Mouse (Mus musculus): ENCODE results near the gene Pitpnm1. TPM values are rescaled to one million over a fixed set of nuclear protein-coding genes. Genes with fewer than 3 reads are reported as not detected.
"Not testable (repeated sequence)": the region's sequence is repeated elsewhere in the genome, so short reads cannot be mapped to it uniquely, and the experiment has no call there.

Gene Pitpnm1
- polyA plus RNA-seq, 1 experiment: 14.5 TPM

- no peak overlapping the region for H3K27ac ChIP-seq (ENCODE audit: insufficient read depth, low read length)
- no peak overlapping the region for H3K4me3 ChIP-seq (ENCODE audit: insufficient read depth, low read length)
- no peaks in the 10 kb centered on the region for H3K4me1 ChIP-seq (ENCODE audit: control insufficient read depth, insufficient read depth, low read length)
- TF ChIP-seq CTCF (IDR thresholded peaks at IDR 0.05; ENCODE audit: borderline replicate concordance, insufficient read depth, low read length): no peak
- TF ChIP-seq POLR2A (IDR thresholded peaks at IDR 0.05; ENCODE audit: low read depth, low read length): no peak
Measured at GRCm38 (mm10) chr19:4057389-4057788, 42.4 kb upstream of the Pitpnm1 start.

DNA sequence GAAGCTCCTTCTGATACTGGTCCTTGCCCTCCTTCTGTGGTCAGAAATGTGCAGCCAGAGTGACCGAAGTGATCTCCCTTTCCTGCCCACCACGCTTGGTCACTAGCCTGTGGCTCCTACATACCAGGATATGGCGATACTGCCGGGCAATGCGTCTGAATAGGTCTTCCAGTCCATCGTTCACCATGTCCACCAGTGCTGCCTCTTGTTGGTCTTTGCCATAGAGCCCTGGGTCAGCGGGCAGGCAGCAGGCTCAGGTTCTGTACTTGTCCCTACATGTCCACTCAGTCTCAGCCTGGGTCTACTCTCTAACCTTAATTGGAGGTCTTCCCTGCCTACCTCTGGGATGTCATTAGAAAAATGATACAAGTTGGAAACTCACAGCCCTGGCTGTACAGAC, 41.8 kb upstream of the Pitpnm1 start:
- H3K27ac ChIP-seq (ENCODE audit: insufficient read depth, low read length): no peak overlapping the region
- no peaks in the 10 kb centered on the region for H3K4me1 ChIP-seq (ENCODE audit: control insufficient read depth, insufficient read depth, low read length)
- TF ChIP-seq CTCF (IDR thresholded peaks at IDR 0.05; ENCODE audit: borderline replicate concordance, insufficient read depth, low read length) (no peak), POLR2A (IDR thresholded peaks at IDR 0.05; ENCODE audit: low read depth, low read length) (no peak)
- H3K4me3 ChIP-seq (ENCODE audit: insufficient read depth, low read length): no peak overlapping the region

- no peak for TF ChIP-seq POLR2A (IDR thresholded peaks at IDR 0.05; ENCODE audit: low read depth, low read length)
- no peak for TF ChIP-seq CTCF (IDR thresholded peaks at IDR 0.05; ENCODE audit: borderline replicate concordance, insufficient read depth, low read length)
- no peak overlapping the region for H3K27ac ChIP-seq (ENCODE audit: insufficient read depth, low read length)
- H3K4me3 ChIP-seq (ENCODE audit: insufficient read depth, low read length): no peak overlapping the region
- H3K4me1 ChIP-seq (ENCODE audit: control insufficient read depth, insufficient read depth, low read length): no peaks in the 10 kb centered on the region
Measured at GRCm38 (mm10) chr19:4058581-4058980, 41.2 kb upstream of the Pitpnm1 start.

- Histone ChIP-seq H3K4me1 (ENCODE audit: control insufficient read depth, insufficient read depth, low read length) (no peaks in the 10 kb centered on the region), H3K27ac (ENCODE audit: insufficient read depth, low read length) (no peak within 1 kb of the TSS), H3K4me3 (ENCODE audit: insufficient read depth, low read length) (no peak within 1 kb of the TSS)
- no peak for TF ChIP-seq CTCF (IDR thresholded peaks at IDR 0.05; ENCODE audit: borderline replicate concordance, insufficient read depth, low read length)
- TF ChIP-seq POLR2A (IDR thresholded peaks at IDR 0.05; ENCODE audit: low read depth, low read length): no peak
Measured at GRCm38 (mm10) chr19:4059069-4059740, 40.6 kb upstream of the Pitpnm1 start, which contains the start of gene Gstp3. Gstp3 (minus strand) TSS chr19:4059569.

- not testable (repeated sequence) for H3K4me1 ChIP-seq (ENCODE audit: control insufficient read depth, insufficient read depth, low read length); H3K27ac ChIP-seq (ENCODE audit: insufficient read depth, low read length); H3K4me3 ChIP-seq (ENCODE audit: insufficient read depth, low read length)
Measured at GRCm38 (mm10) chr19:4060044-4060898, 39.5 kb upstream of the Pitpnm1 start.

- Histone ChIP-seq H3K27ac (ENCODE audit: insufficient read depth, low read length) (no peak overlapping the region), H3K4me3 (ENCODE audit: insufficient read depth, low read length) (no peak overlapping the region), H3K4me1 (ENCODE audit: control insufficient read depth, insufficient read depth, low read length) (no peaks in the 10 kb centered on the region)
- TF ChIP-seq CTCF (IDR thresholded peaks at IDR 0.05; ENCODE audit: borderline replicate concordance, insufficient read depth, low read length) (no peak), POLR2A (IDR thresholded peaks at IDR 0.05; ENCODE audit: low read depth, low read length) (no peak)
Measured at GRCm38 (mm10) chr19:4060899-4061465, 38.8 kb upstream of the Pitpnm1 start.

DNA sequence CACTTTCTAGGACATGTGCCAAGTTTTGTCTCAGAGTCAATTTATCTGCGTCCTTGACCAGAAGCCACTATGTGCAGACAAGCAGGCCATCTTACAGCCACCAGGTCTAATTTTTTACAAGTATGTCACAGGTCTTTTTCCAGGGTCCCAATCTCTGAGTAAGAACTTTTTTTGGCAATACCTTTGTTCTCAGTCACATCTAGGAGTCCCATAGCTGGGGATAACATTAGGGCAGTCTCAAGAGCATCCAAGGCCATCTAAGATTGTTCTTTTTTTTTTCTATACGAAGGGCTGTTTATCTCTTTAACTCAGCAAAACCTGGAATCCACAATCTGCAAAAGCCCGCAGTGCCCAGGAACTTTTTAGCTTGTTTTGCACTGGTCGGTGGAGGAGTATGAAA, 36.4 kb upstream of the Pitpnm1 start:
- H3K4me3 ChIP-seq (ENCODE audit: insufficient read depth, low read length); H3K4me1 ChIP-seq (ENCODE audit: control insufficient read depth, insufficient read depth, low read length); H3K27ac ChIP-seq (ENCODE audit: insufficient read depth, low read length): not testable (repeated sequence)

DNA sequence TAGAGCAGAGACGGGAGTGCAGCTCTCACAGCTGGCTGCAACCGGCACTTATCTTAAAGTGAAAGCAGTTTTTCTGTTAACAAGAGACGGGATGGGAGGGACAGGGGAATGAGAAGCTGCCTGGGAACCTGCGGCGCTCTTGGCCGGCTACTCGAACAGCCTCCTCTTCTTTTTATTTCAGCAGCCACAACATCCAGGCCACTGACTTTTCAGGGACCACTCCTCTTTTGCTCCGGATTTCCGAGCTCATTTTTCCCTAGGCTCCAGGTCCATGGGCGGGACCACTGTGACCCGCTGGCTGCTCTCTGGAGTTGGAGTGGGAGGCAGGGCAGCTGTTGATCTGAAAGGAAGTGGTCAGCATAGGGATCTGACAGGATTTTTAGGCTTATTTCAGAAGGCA, 35.3 kb upstream of the Pitpnm1 start:
- H3K27ac ChIP-seq (ENCODE audit: insufficient read depth, low read length); H3K4me1 ChIP-seq (ENCODE audit: control insufficient read depth, insufficient read depth, low read length); H3K4me3 ChIP-seq (ENCODE audit: insufficient read depth, low read length): not testable (repeated sequence)

DNA sequence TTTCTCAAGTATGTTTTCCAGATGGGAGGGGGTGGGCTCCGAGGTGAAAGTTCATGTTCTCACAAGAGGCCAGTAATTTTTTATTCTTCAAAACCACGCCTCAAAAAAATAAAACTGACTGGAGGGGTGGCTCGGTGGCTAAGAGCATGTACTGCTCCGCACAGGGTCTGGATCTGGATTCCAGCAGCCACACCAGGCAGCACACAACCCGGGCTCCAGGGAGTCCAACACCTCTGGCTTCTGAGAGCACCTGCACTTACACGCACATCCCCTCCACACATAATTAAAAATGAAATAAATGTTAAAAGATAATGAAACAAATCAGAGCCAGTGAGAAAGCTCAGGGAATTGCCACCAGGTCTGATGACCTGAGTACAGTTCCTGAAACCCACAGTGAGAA, 33.5 kb upstream of the Pitpnm1 start:
- Histone ChIP-seq H3K4me1 (ENCODE audit: control insufficient read depth, insufficient read depth, low read length) (no peaks in the 10 kb centered on the region), H3K27ac (ENCODE audit: insufficient read depth, low read length) (no peak overlapping the region), H3K4me3 (ENCODE audit: insufficient read depth, low read length) (no peak overlapping the region)
- TF ChIP-seq POLR2A (IDR thresholded peaks at IDR 0.05; ENCODE audit: low read depth, low read length) (no peak), CTCF (IDR thresholded peaks at IDR 0.05; ENCODE audit: borderline replicate concordance, insufficient read depth, low read length) (no peak)

- Histone ChIP-seq H3K4me1 (ENCODE audit: control insufficient read depth, insufficient read depth, low read length) (no peaks in the 10 kb centered on the region), H3K4me3 (ENCODE audit: insufficient read depth, low read length) (no peak overlapping the region), H3K27ac (ENCODE audit: insufficient read depth, low read length) (no peak overlapping the region)
- no peak for TF ChIP-seq POLR2A (IDR thresholded peaks at IDR 0.05; ENCODE audit: low read depth, low read length)
Measured at GRCm38 (mm10) chr19:4066877-4067276, 32.9 kb upstream of the Pitpnm1 start.

GRCm38 (mm10) chr19:4068242-4068641, 31.6 kb upstream of the Pitpnm1 start:
- H3K4me1 ChIP-seq (ENCODE audit: control insufficient read depth, insufficient read depth, low read length); H3K27ac ChIP-seq (ENCODE audit: insufficient read depth, low read length): not testable (repeated sequence)

More at GRCm38 (mm10) chr19:4068242-4068641, 31.6 kb upstream of the Pitpnm1 start:
- not testable (repeated sequence) for H3K4me3 ChIP-seq (ENCODE audit: insufficient read depth, low read length)
